Mouse (Mus musculus): ENCODE results near the gene Fchsd2.

GRCm38 (mm10) chr7:101162781-101163180, 70.1 kb downstream of the Fchsd2 start:
- TF ChIP-seq CTCF (IDR thresholded peaks at IDR 0.05; ENCODE audit: low read depth): no peak
- no peak for TF ChIP-seq EP300 (IDR thresholded peaks at IDR 0.05; ENCODE audit: low read depth)
